ENCODE assay signal across 8 mouse cellular contexts in genomic region chr7:35269443-35270024, GRCm38 (mm10). TPM values are rescaled to one million over a fixed set of nuclear protein-coding genes. Genes with fewer than 3 reads are reported as not detected.
DNase-seq lines count a peak whose midpoint lies in the region; ATAC-seq and TF ChIP-seq lines count a peak whose summit lies in the region.

No protein-coding gene starts in this region.

- WGBS in heart, embryonic 10.5 days, result 5% methylated on average over 21 of the region's 21 CpGs
- 5% methylated on average over 21 of the region's 21 CpGs for WGBS in lung, postnatal 0 days
- 9% methylated on average over 21 of the region's 21 CpGs for WGBS in olfactory bulb, adult 2 months

- peaks cover 4% of the 10 kb centered on the region; the same call in 1 of the 2 replicates for H3K9me3 ChIP-seq in heart, embryonic 10.5 days
- H3K9me3 ChIP-seq in lung, postnatal 0 days (ENCODE audit: low read length), result no peaks in the 10 kb centered on the region

- H3K27me3 ChIP-seq in heart, embryonic 10.5 days (ENCODE audit: insufficient read depth, poor library complexity, severe bottlenecking), result peaks cover 6% of the 10 kb centered on the region
- H3K27me3 ChIP-seq in lung, postnatal 0 days (replicated peaks; ENCODE audit: insufficient read depth, low read length), result no peaks in the 10 kb centered on the region

- DNase-seq in B cell, adult 2 months, result peak; percentile 16 to 28
- peak; percentile 39 for DNase-seq in WW6 (ENCODE audit: low read depth, low spot score)
- peak; percentile 70 for DNase-seq in embryo, embryonic 9.5 days (ENCODE audit: extremely low spot score)
- DNase-seq in heart, embryonic 10.5 days (ENCODE audit: low spot score), result peak; percentile 84
- DNase-seq in kidney, adult 8-10 months, result peak; percentile 32 to 36
- peak; percentile 63 for DNase-seq in lung, postnatal 0 days (ENCODE audit: low spot score)
- no peak for DNase-seq in right cerebral cortex, postnatal 14 days

- TF ChIP-seq CTCF in lung, postnatal 0 days (IDR thresholded peaks at IDR 0.05), result peak; percentile 63
- TF ChIP-seq CTCF in olfactory bulb, adult 2 months (IDR thresholded peaks at IDR 0.05; ENCODE audit: insufficient read depth, low read depth, low read length), result no peak; the same call in 1 of the 2 replicates

- TF ChIP-seq POLR2A in olfactory bulb, adult 2 months (IDR thresholded peaks at IDR 0.05; ENCODE audit: insufficient read depth, low read depth, low read length), result no peak

- peaks cover 6% of the 10 kb centered on the region for H3K4me1 ChIP-seq in heart, embryonic 10.5 days
- H3K4me1 ChIP-seq in lung, postnatal 0 days (ENCODE audit: insufficient read depth, low read depth, low read length), result no peaks in the 10 kb centered on the region
- H3K4me1 ChIP-seq in olfactory bulb, adult 2 months (ENCODE audit: control insufficient read depth, insufficient read depth, low read length), result 0 out of 2 replicates have a peak, but pooled peaks cover 5% of the 10 kb centered on the region

- ATAC-seq in lung, postnatal 0 days, result peak; percentile 73

- no peak for TF ChIP-seq EP300 in lung, postnatal 0 days (IDR thresholded peaks at IDR 0.05)

- H3K27ac ChIP-seq in heart, embryonic 10.5 days, result peak overlapping the region; percentile 79
- H3K27ac ChIP-seq in lung, postnatal 0 days (ENCODE audit: low read length), result no peak overlapping the region
- H3K27ac ChIP-seq in olfactory bulb, adult 2 months (ENCODE audit: insufficient read depth, low read depth, low read length), result no peak overlapping the region

- H3K4me2 ChIP-seq in lung, postnatal 0 days (replicated peaks; ENCODE audit: low read depth, low read length), result peak overlapping the region; percentile 65

- H3K9ac ChIP-seq in lung, postnatal 0 days (replicated peaks; ENCODE audit: low read depth), result 0 out of 2 replicates have a peak overlapping the region, but pooled peaks have one; percentile 16

- H3K4me3 ChIP-seq in heart, embryonic 10.5 days, result peak overlapping the region; percentile 60
- H3K4me3 ChIP-seq in lung, postnatal 0 days (ENCODE audit: low read depth, low read length), result peak overlapping the region; percentile 34
- peak overlapping the region; percentile 24 for H3K4me3 ChIP-seq in olfactory bulb, adult 2 months (ENCODE audit: insufficient read depth, low read depth, low read length)

- peaks cover 4% of the 10 kb centered on the region; the same call in 1 of the 2 replicates for H3K36me3 ChIP-seq in heart, embryonic 10.5 days
- no peaks in the 10 kb centered on the region for H3K36me3 ChIP-seq in lung, postnatal 0 days (ENCODE audit: insufficient read depth, low read length)

RNA-seq across cellular contexts. Expression of gene Gpatch1, which starts 48.7 kb away (rescaled TPM):
- 12.5 and 15.3 TPM in 2 replicates for polyA plus RNA-seq in heart, embryonic 10.5 days (2016; fragmentation: Nextera tagmentation; extraction: Ambion mirVana)
- polyA plus RNA-seq in lung, postnatal 0 days (2015; fragmentation: Nextera tagmentation; extraction: Ambion mirVana), result 12.9 and 13.6 TPM in 2 replicates
- polyA plus RNA-seq in olfactory bulb, adult 2 months (2012; ENCODE audit: insufficient read depth, insufficient read length, low replicate concordance, missing spikeins), result not detected in 2 replicates

RNA-seq across cellular contexts. Expression of gene Lrp3, which starts 54.2 kb away (rescaled TPM):
- 1.5 and 4.2 TPM in 2 replicates for polyA plus RNA-seq in heart, embryonic 10.5 days (2016; fragmentation: Nextera tagmentation; extraction: Ambion mirVana)
- 6.6 and 8.5 TPM in 2 replicates for polyA plus RNA-seq in lung, postnatal 0 days (2015; fragmentation: Nextera tagmentation; extraction: Ambion mirVana)
- not detected in 2 replicates for polyA plus RNA-seq in olfactory bulb, adult 2 months (2012; ENCODE audit: insufficient read depth, insufficient read length, low replicate concordance, missing spikeins)
